Mouse (Mus musculus): ENCODE results near the gene Ccl1.

The Ccl1 gene

GRCm38 (mm10) chr11:82203706-82204105 is 101.8 kb downstream of the Ccl1 start:
- DNase-seq = no peak

- no peak for DNase-seq
Observed at GRCm38 (mm10) chr11:82197774-82198173, 107.7 kb downstream of the Ccl1 start.

- no peak for DNase-seq
Observed at GRCm38 (mm10) chr11:82194980-82195379, 110.5 kb downstream of the Ccl1 start.

GRCm38 (mm10) chr11:82193826-82194225 is 111.7 kb downstream of the Ccl1 start:
- DNase-seq = no peak

- no peak for DNase-seq
Observed at GRCm38 (mm10) chr11:82189782-82190563, 115.5 kb downstream of the Ccl1 start.

GRCm38 (mm10) chr11:82185684-82186083 is 119.8 kb downstream of the Ccl1 start:
- no peak for DNase-seq

GRCm38 (mm10) chr11:82183281-82183935 is 122.1 kb downstream of the Ccl1 start:
- DNase-seq = no peak

- no peak for DNase-seq
Observed at GRCm38 (mm10) chr11:82182401-82182800, 123.1 kb downstream of the Ccl1 start.

GRCm38 (mm10) chr11:82181331-82181730 is 124.2 kb downstream of the Ccl1 start:
- DNase-seq = no peak

GRCm38 (mm10) chr11:82178161-82178560 is 127.3 kb downstream of the Ccl1 start:
- DNase-seq = no peak

- peak; percentile 55 for DNase-seq
Observed at GRCm38 (mm10) chr11:82177711-82178110, 127.8 kb downstream of the Ccl1 start.

GRCm38 (mm10) chr11:82174794-82175193 is 130.7 kb downstream of the Ccl1 start:
- peak; percentile 72 for DNase-seq

GRCm38 (mm10) chr11:82173491-82173890 is 132.0 kb downstream of the Ccl1 start:
- no peak for DNase-seq

GRCm38 (mm10) chr11:82171316-82172071 is 134.0 kb downstream of the Ccl1 start:
- DNase-seq = peak; percentile 27

- no peak for DNase-seq
Observed at GRCm38 (mm10) chr11:82169456-82169855, 136.0 kb downstream of the Ccl1 start.

- no peak for DNase-seq
Observed at GRCm38 (mm10) chr11:82168308-82168707, 137.2 kb downstream of the Ccl1 start.

GRCm38 (mm10) chr11:82163285-82163684 is 142.2 kb downstream of the Ccl1 start:
- no peak for DNase-seq

GRCm38 (mm10) chr11:82159126-82159525 is 146.4 kb downstream of the Ccl1 start:
- no peak for DNase-seq

- peak; percentile 27 for DNase-seq
Observed at GRCm38 (mm10) chr11:82139492-82140094, 165.9 kb downstream of the Ccl1 start.

- DNase-seq = peak; percentile 11
Observed at GRCm38 (mm10) chr11:82136196-82136595, 169.3 kb downstream of the Ccl1 start.

- DNase-seq = no peak
Observed at GRCm38 (mm10) chr11:82132977-82133376, 172.5 kb downstream of the Ccl1 start.
